ENCODE assay signal across 23 mouse cellular contexts in the genomic region with DNA sequence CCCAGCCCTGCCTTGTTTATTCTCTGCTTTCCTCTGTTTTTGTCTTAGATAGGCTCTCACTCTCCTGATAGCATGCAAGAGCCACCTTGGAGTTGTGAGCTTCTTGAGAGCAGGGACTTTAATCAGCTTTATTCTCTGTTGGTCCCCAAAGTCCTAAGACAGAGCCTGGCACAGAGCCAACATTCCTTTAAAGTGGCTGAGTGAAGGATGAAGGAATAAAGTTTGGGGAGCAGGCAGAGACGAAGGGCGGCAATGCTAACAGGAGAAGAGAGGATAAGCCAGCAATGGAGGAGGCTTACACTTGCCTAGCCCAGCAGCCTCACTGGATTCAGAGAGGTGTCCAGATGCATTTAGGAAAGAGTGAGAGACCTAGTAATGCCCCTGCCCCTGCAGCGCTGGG. TPM values are rescaled to one million over a fixed set of nuclear protein-coding genes. Genes with fewer than 3 reads are reported as not detected.
A peak's percentile ranks its signal among the peaks of the same experiment; 100 is the strongest.
DNase-seq lines count a peak whose midpoint lies in the region; ATAC-seq and TF ChIP-seq lines count a peak whose summit lies in the region.
"Had no signal": no experiment of that assay in that cellular context is flagged by ENCODE, and none has a peak within 500 bp of the region (broad histone marks: within the 10 kb centered on the region; RNA-seq: fewer than 3 reads in every experiment).

No protein-coding gene starts in this region.

- DNase-seq in embryonic facial prominence, embryonic 11.5 days (ENCODE audit: low spot score): peak; percentile 17
- no peak for DNase-seq in embryonic facial prominence, embryonic 10.5 days (ENCODE audit: low spot score)
- DNase-seq in kidney, postnatal 0 days (ENCODE audit: low spot score): peak; percentile 27
- DNase-seq in kidney, adult 18-20 months: no peak
- DNase-seq in lung, postnatal 0 days (ENCODE audit: low spot score): peak; percentile 40
- DNase-seq in lung, postnatal 25 days (ENCODE audit: low spot score): no peak
- peak; percentile 11 for DNase-seq in lung, postnatal 36 days
- DNase-seq: adrenal gland, adult 8-10 months; cerebellum, adult 18-20 months; cerebellum, postnatal 14 days; gastrocnemius, postnatal 14 days; right cerebral cortex, adult 18-20 months; thymus, postnatal 25 days had no signal

- no peak for TF ChIP-seq CTCF in kidney, postnatal 0 days (IDR thresholded peaks at IDR 0.05; ENCODE audit: low read depth)
- no peak for TF ChIP-seq CTCF in lung, postnatal 0 days (IDR thresholded peaks at IDR 0.05)

- H3K9ac ChIP-seq in embryonic facial prominence, embryonic 11.5 days (replicated peaks; ENCODE audit: low read length): no peak overlapping the region
- H3K9ac ChIP-seq in kidney, postnatal 0 days (ENCODE audit: low read depth, low read length): no peak overlapping the region
- H3K9ac ChIP-seq in lung, postnatal 0 days (replicated peaks; ENCODE audit: low read depth): no peak overlapping the region
- H3K9ac ChIP-seq: embryonic facial prominence, embryonic 13.5 days; forebrain, embryonic 13.5 days; hindbrain, embryonic 15.5 days; limb, embryonic 13.5 days; liver, embryonic 12.5 days; lung, embryonic 15.5 days; neural tube, embryonic 15.5 days; stomach, embryonic 15.5 days had no signal

- no peaks in the 10 kb centered on the region for H3K4me1 ChIP-seq in embryonic facial prominence, embryonic 11.5 days (ENCODE audit: control insufficient read depth, insufficient read depth, low read length)
- peaks cover 8% of the 10 kb centered on the region for H3K4me1 ChIP-seq in embryonic facial prominence, embryonic 10.5 days
- no peaks in the 10 kb centered on the region for H3K4me1 ChIP-seq in kidney, postnatal 0 days (replicated peaks; ENCODE audit: insufficient read depth, low read length)
- no peaks in the 10 kb centered on the region for H3K4me1 ChIP-seq in lung, postnatal 0 days (ENCODE audit: insufficient read depth, low read depth, low read length)
- H3K4me1 ChIP-seq: stomach, embryonic 15.5 days had no signal

- H3K4me3 ChIP-seq in embryonic facial prominence, embryonic 11.5 days (ENCODE audit: low read depth, low read length): no peak overlapping the region
- no peak overlapping the region for H3K4me3 ChIP-seq in embryonic facial prominence, embryonic 10.5 days
- H3K4me3 ChIP-seq in kidney, postnatal 0 days (replicated peaks; ENCODE audit: low read depth, low read length): no peak overlapping the region
- H3K4me3 ChIP-seq in lung, postnatal 0 days (ENCODE audit: low read depth, low read length): no peak overlapping the region
- H3K4me3 ChIP-seq: embryonic facial prominence, embryonic 13.5 days; forebrain, embryonic 13.5 days; hindbrain, embryonic 15.5 days; limb, embryonic 13.5 days; liver, embryonic 12.5 days; lung, embryonic 15.5 days; megakaryocyte, embryonic 14.5 days; neural tube, embryonic 15.5 days; stomach, embryonic 15.5 days had no signal

- H3K27ac ChIP-seq in embryonic facial prominence, embryonic 11.5 days (replicated peaks; ENCODE audit: low read depth, low read length): no peak overlapping the region
- H3K27ac ChIP-seq in embryonic facial prominence, embryonic 10.5 days (replicated peaks): no peak overlapping the region
- H3K27ac ChIP-seq in kidney, postnatal 0 days: no peak overlapping the region
- no peak overlapping the region for H3K27ac ChIP-seq in lung, postnatal 0 days (ENCODE audit: low read length)
- H3K27ac ChIP-seq: embryonic facial prominence, embryonic 13.5 days; forebrain, embryonic 13.5 days; hindbrain, embryonic 15.5 days; limb, embryonic 13.5 days; liver, embryonic 12.5 days; lung, embryonic 15.5 days; neural tube, embryonic 15.5 days; stomach, embryonic 15.5 days had no signal

- no peak for TF ChIP-seq EP300 in lung, postnatal 0 days (IDR thresholded peaks at IDR 0.05)

- no peak for ATAC-seq in embryonic facial prominence, embryonic 11.5 days (replicated peaks; ENCODE audit: insufficient number of reproducible peaks, low FRiP score, low TSS enrichment, low read depth)
- no peak for ATAC-seq in kidney, postnatal 0 days (replicated peaks; ENCODE audit: low FRiP score, low read depth)
- no peak for ATAC-seq in lung, postnatal 0 days
- ATAC-seq: activated CD4-positive, CD25-positive, alpha-beta regulatory T cell, adult 4 months; forebrain, embryonic 13.5 days; liver, embryonic 12.5 days had no signal

- no peak overlapping the region for H3K4me2 ChIP-seq in embryonic facial prominence, embryonic 11.5 days (ENCODE audit: low read depth, low read length)
- H3K4me2 ChIP-seq in kidney, postnatal 0 days (ENCODE audit: low read length): no peak overlapping the region
- no peak overlapping the region for H3K4me2 ChIP-seq in lung, postnatal 0 days (replicated peaks; ENCODE audit: low read depth, low read length)
- H3K4me2 ChIP-seq: embryonic facial prominence, embryonic 13.5 days; forebrain, embryonic 13.5 days; hindbrain, embryonic 15.5 days; limb, embryonic 13.5 days; liver, embryonic 12.5 days; lung, embryonic 15.5 days; neural tube, embryonic 15.5 days; stomach, embryonic 15.5 days had no signal

- H3K36me3 ChIP-seq in embryonic facial prominence, embryonic 11.5 days (replicated peaks; ENCODE audit: control insufficient read depth, insufficient read depth, low read depth, low read length): no peaks in the 10 kb centered on the region
- H3K36me3 ChIP-seq in embryonic facial prominence, embryonic 10.5 days (replicated peaks): no peaks in the 10 kb centered on the region
- H3K36me3 ChIP-seq in kidney, postnatal 0 days (ENCODE audit: insufficient read depth, low read length): no peaks in the 10 kb centered on the region
- H3K36me3 ChIP-seq in lung, postnatal 0 days (ENCODE audit: insufficient read depth, low read length): no peaks in the 10 kb centered on the region
- H3K36me3 ChIP-seq: embryonic facial prominence, embryonic 13.5 days; hindbrain, embryonic 15.5 days; limb, embryonic 13.5 days; liver, embryonic 12.5 days; lung, embryonic 15.5 days; neural tube, embryonic 15.5 days; stomach, embryonic 15.5 days had no signal

- no peaks in the 10 kb centered on the region for H3K9me3 ChIP-seq in embryonic facial prominence, embryonic 11.5 days (replicated peaks; ENCODE audit: control insufficient read depth, low read length)
- no peaks in the 10 kb centered on the region for H3K9me3 ChIP-seq in embryonic facial prominence, embryonic 10.5 days
- H3K9me3 ChIP-seq in kidney, postnatal 0 days (replicated peaks; ENCODE audit: low read length): no peaks in the 10 kb centered on the region
- H3K9me3 ChIP-seq in lung, postnatal 0 days (ENCODE audit: low read length): no peaks in the 10 kb centered on the region
- H3K9me3 ChIP-seq: embryonic facial prominence, embryonic 13.5 days; forebrain, embryonic 13.5 days; hindbrain, embryonic 15.5 days; limb, embryonic 13.5 days; liver, embryonic 12.5 days; lung, embryonic 15.5 days; megakaryocyte, embryonic 14.5 days; neural tube, embryonic 15.5 days; stomach, embryonic 15.5 days had no signal

- H3K27me3 ChIP-seq in embryonic facial prominence, embryonic 11.5 days (ENCODE audit: control insufficient read depth, insufficient read depth, low read length): no peaks in the 10 kb centered on the region
- H3K27me3 ChIP-seq in embryonic facial prominence, embryonic 10.5 days (replicated peaks; ENCODE audit: low read depth, poor library complexity, severe bottlenecking): no peaks in the 10 kb centered on the region
- no peaks in the 10 kb centered on the region for H3K27me3 ChIP-seq in kidney, postnatal 0 days (ENCODE audit: insufficient read depth, low read length)
- no peaks in the 10 kb centered on the region for H3K27me3 ChIP-seq in lung, postnatal 0 days (replicated peaks; ENCODE audit: insufficient read depth, low read length)
- H3K27me3 ChIP-seq: hindbrain, embryonic 15.5 days; liver, embryonic 12.5 days; lung, embryonic 15.5 days had no signal

- WGBS in embryonic facial prominence, embryonic 11.5 days: 77% methylated on average over 3 of the region's 3 CpGs
- 89% methylated on average over 3 of the region's 3 CpGs for WGBS in embryonic facial prominence, embryonic 10.5 days
- 59% methylated on average over 3 of the region's 3 CpGs for WGBS in kidney, postnatal 0 days
- 44% methylated on average over 3 of the region's 3 CpGs for WGBS in lung, postnatal 0 days

RNA-seq across cellular contexts. Expression of gene Nsrp1, which starts 18.3 kb away (rescaled TPM):
- 59.8 and 63.1 TPM in 2 replicates for polyA plus RNA-seq in embryonic facial prominence, embryonic 11.5 days (2014; fragmentation: Nextera tagmentation; extraction: Ambion mirVana)
- 59.7 and 70.8 TPM in 2 replicates for polyA plus RNA-seq in embryonic facial prominence, embryonic 10.5 days (2016; fragmentation: Nextera tagmentation; extraction: Ambion mirVana)
- 76.3 TPM in 2 replicates for polyA plus RNA-seq in kidney, postnatal 0 days (2015; fragmentation: Nextera tagmentation; extraction: Ambion mirVana)
- 58.5 and 59.7 TPM in 2 replicates for polyA plus RNA-seq in lung, postnatal 0 days (2015; fragmentation: Nextera tagmentation; extraction: Ambion mirVana)

Comparison
In these comparisons a context has a peak if more than half of its experiments do, and no peak if none do; other contexts are left out.
1. DNase-seq: peak in embryonic facial prominence, embryonic 11.5 days (single experiment), kidney, postnatal 0 days (single experiment), lung, postnatal 0 days (single experiment) and lung, postnatal 36 days (single experiment); none in embryonic facial prominence, embryonic 10.5 days (single experiment), kidney, adult 18-20 months (single experiment) and lung, postnatal 25 days (single experiment).